Mouse (Mus musculus): ENCODE data around the gene Abca4.

DNA sequence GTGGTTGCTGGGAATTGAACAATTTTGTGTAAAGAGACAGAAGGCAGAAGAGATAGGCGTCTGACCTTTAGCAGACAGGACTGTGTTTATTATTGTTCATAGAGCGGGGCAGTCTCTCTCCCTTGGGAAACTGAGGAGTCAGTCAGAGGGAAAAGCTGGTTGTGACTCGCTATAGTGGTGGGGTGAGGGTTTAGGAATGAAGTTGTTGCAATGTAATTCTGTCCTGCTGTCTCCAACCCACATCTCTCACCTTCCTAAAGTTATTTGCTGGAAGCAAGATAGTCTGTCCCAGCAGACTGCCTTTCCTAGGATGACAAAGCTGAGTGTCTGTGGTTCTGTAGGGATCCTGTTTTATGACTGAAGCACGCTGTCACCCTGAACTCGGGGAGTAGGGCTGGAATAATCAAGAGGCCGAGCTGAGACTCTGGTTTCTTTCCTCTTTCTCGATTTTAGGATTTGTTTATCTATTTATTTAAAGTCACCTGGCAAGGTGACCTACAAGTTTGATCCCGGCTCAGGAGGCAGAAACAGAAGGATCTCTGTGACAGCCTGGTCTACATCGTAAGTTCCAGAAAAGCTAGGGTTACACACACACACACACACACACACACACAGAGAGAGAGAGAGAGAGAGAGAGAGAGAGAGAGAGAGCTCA lies 159.6 kb downstream of the Abca4 start:
- no peak for TF ChIP-seq CTCF (IDR thresholded peaks at IDR 0.05)
- no peak for TF ChIP-seq EP300 (IDR thresholded peaks at IDR 0.05)
